Mouse (Mus musculus) limb, embryonic 10.5 days (tissue): ENCODE results near the gene Atp6v0b. TPM values are rescaled to one million over a fixed set of nuclear protein-coding genes. Genes with fewer than 3 reads are reported as not detected.
A peak's percentile ranks its signal among the peaks of the same experiment; 100 is the strongest.

Source experiments
- DNase-seq: peaks from one replicate; pipeline ENCODE4 v3.0.0-alpha.2; 2017; ENCODE audit warnings: low spot score
- H3K27ac ChIP-seq: fragments of 300-500 bp; sonication (generic); 2 replicates; pipeline ENCODE4 v1.5.1; 2016; ENCODE audit warnings: mild to moderate bottlenecking
- H3K27me3 ChIP-seq: fragments of 300-500 bp; sonication (generic); 2 replicates; pipeline ENCODE4 v1.6.1; 2016; ENCODE audit warnings: low read depth, mild to moderate bottlenecking; ENCODE audit not compliant: poor library complexity, severe bottlenecking
- H3K36me3 ChIP-seq: fragments of 300-500 bp; sonication (generic); 2 replicates; pipeline ENCODE4 v1.6.1; 2016; ENCODE audit warnings: mild to moderate bottlenecking, moderate library complexity
- H3K4me1 ChIP-seq: fragments of 300-500 bp; sonication (generic); 2 replicates; pipeline ENCODE4 v1.6.1; 2016
- H3K4me3 ChIP-seq: fragments of 300-500 bp; sonication (generic); 2 replicates; pipeline ENCODE4 v1.5.1; 2016; ENCODE audit warnings: mild to moderate bottlenecking, moderate library complexity
- H3K9me3 ChIP-seq: fragments of 300-500 bp; sonication (generic); replicated peaks from 2 replicates; pipeline ENCODE4 v1.6.1; 2016; ENCODE audit warnings: mild to moderate bottlenecking
- WGBS: fragments of 180-500 bp; shearing (Covaris S2); methylation state at CpG from one replicate; pipeline ENCODE4 v1.1.7; 2016; 5-methylcytosine and 5-hydroxymethylcytosine counted together
- polyA plus RNA-seq: library from polyadenylated mRNA; unstranded; fragments of >200 nt; fragmentation: Nextera tagmentation; extraction: Ambion mirVana; gene quantifications from 2 replicates; pipeline ENCODE4 v1.2.1, GENCODE M21; 2016

Gene Atp6v0b
- polyA plus RNA-seq, result 143 and 147 TPM in 2 replicates

GRCm38 (mm10) chr4:117887133-117887532 is at the start of gene Atp6v0b:
TSS of gene Atp6v0b (minus strand) at chr4:117887333.
- Histone ChIP-seq H3K36me3 (peaks cover 42% of the 10 kb centered on the region), H3K4me3 (peak within 1 kb of the TSS; percentile 93), H3K27me3 (no peaks in the 10 kb centered on the region), H3K4me1 (peaks cover 53% of the 10 kb centered on the region), H3K9me3 (no peaks in the 10 kb centered on the region), H3K27ac (peak within 1 kb of the TSS; percentile 84)
- DNase-seq, result peak; percentile 98
- WGBS, result under 1% methylated on average over 37 of the region's 37 CpGs

- 87% methylated on average over 4 of the region's 4 CpGs for WGBS
- H3K9me3 ChIP-seq, result no peaks in the 10 kb centered on the region
Observed at GRCm38 (mm10) chr4:117934081-117934480, 46.9 kb upstream of the Atp6v0b start.

GRCm38 (mm10) chr4:117933248-117933647 is 46.1 kb upstream of the Atp6v0b start:
- DNase-seq, result no peak
- Histone ChIP-seq H3K4me1 (peaks cover 22% of the 10 kb centered on the region), H3K27me3 (peaks cover 25% of the 10 kb centered on the region), H3K9me3 (no peaks in the 10 kb centered on the region), H3K36me3 (peaks cover 22% of the 10 kb centered on the region), H3K27ac (no peak overlapping the region), H3K4me3 (no peak overlapping the region)
- 86% methylated on average over 5 of the region's 5 CpGs for WGBS

More at GRCm38 (mm10) chr4:117934081-117934480, 46.9 kb upstream of the Atp6v0b start:
- no peak overlapping the region for H3K4me3 ChIP-seq
- H3K27ac ChIP-seq, result no peak overlapping the region
- peaks cover 23% of the 10 kb centered on the region for H3K36me3 ChIP-seq
- no peak for DNase-seq
- H3K27me3 ChIP-seq, result peaks cover 16% of the 10 kb centered on the region
- H3K4me1 ChIP-seq, result peaks cover 14% of the 10 kb centered on the region

GRCm38 (mm10) chr4:117929391-117929881 is 42.3 kb upstream of the Atp6v0b start, which contains the start of gene Artn:
TSS of gene Artn (minus strand) at chr4:117929763.
- Histone ChIP-seq H3K4me3 (peak within 1 kb of the TSS; percentile 67), H3K27ac (peak within 1 kb of the TSS; percentile 85), H3K9me3 (no peaks in the 10 kb centered on the region), H3K36me3 (peaks cover 11% of the 10 kb centered on the region; the same call in 1 of the 2 replicates), H3K4me1 (peaks cover 42% of the 10 kb centered on the region), H3K27me3 (peaks cover 63% of the 10 kb centered on the region)
- under 1% methylated on average over 33 of the region's 33 CpGs for WGBS
- DNase-seq, result peak; percentile 87

GRCm38 (mm10) chr4:117928699-117929241 is 41.6 kb upstream of the Atp6v0b start:
- Histone ChIP-seq H3K27me3 (peaks cover 69% of the 10 kb centered on the region), H3K4me1 (peaks cover 42% of the 10 kb centered on the region), H3K27ac (peak overlapping the region; percentile 85), H3K4me3 (peak overlapping the region; percentile 67), H3K9me3 (no peaks in the 10 kb centered on the region), H3K36me3 (peaks cover 11% of the 10 kb centered on the region; the same call in 1 of the 2 replicates)
- peak; percentile 65 for DNase-seq
- WGBS, result 2% methylated on average over 13 of the region's 13 CpGs

GRCm38 (mm10) chr4:117928234-117928633 is 41.1 kb upstream of the Atp6v0b start:
- H3K4me1 ChIP-seq, result peaks cover 42% of the 10 kb centered on the region
- peaks cover 74% of the 10 kb centered on the region for H3K27me3 ChIP-seq
- peak overlapping the region; percentile 85; the same call in 1 of the 2 replicates for H3K27ac ChIP-seq
- peak overlapping the region; percentile 67 for H3K4me3 ChIP-seq
- H3K36me3 ChIP-seq, result peaks cover 11% of the 10 kb centered on the region; the same call in 1 of the 2 replicates
- no peaks in the 10 kb centered on the region for H3K9me3 ChIP-seq
- DNase-seq, result peak; percentile 88
- 11% methylated on average over 6 of the region's 6 CpGs for WGBS

GRCm38 (mm10) chr4:117926545-117927482 is 39.7 kb upstream of the Atp6v0b start:
- H3K27me3 ChIP-seq, result peaks cover 74% of the 10 kb centered on the region
- H3K36me3 ChIP-seq, result 0 out of 2 replicates have a peak, but pooled peaks cover under 1% of the 10 kb centered on the region
- H3K27ac ChIP-seq, result peak overlapping the region; percentile 77
- 1% methylated on average over 71 of the region's 71 CpGs for WGBS
- peak; percentile 67 for DNase-seq
- H3K4me3 ChIP-seq, result peak overlapping the region; percentile 63
- peaks cover 42% of the 10 kb centered on the region for H3K4me1 ChIP-seq
- H3K9me3 ChIP-seq, result no peaks in the 10 kb centered on the region

GRCm38 (mm10) chr4:117924916-117925315 is 37.8 kb upstream of the Atp6v0b start:
- no peaks in the 10 kb centered on the region for H3K9me3 ChIP-seq
- no peak overlapping the region for H3K4me3 ChIP-seq
- H3K4me1 ChIP-seq, result peaks cover 37% of the 10 kb centered on the region
- H3K27ac ChIP-seq, result no peak overlapping the region
- no peak for DNase-seq
- H3K27me3 ChIP-seq, result peaks cover 66% of the 10 kb centered on the region
- H3K36me3 ChIP-seq, result no peaks in the 10 kb centered on the region
- 64% methylated on average over 5 of the region's 6 CpGs for WGBS

GRCm38 (mm10) chr4:117923450-117923849 is 36.3 kb upstream of the Atp6v0b start:
- WGBS, result 70% methylated on average over 2 of the region's 2 CpGs
- H3K27me3 ChIP-seq, result peaks cover 51% of the 10 kb centered on the region

GRCm38 (mm10) chr4:117921358-117921757 is 34.2 kb upstream of the Atp6v0b start:
- Histone ChIP-seq H3K27me3 (peaks cover 30% of the 10 kb centered on the region), H3K27ac (no peak overlapping the region), H3K4me1 (peaks cover 1% of the 10 kb centered on the region), H3K36me3 (no peaks in the 10 kb centered on the region), H3K4me3 (no peak overlapping the region), H3K9me3 (no peaks in the 10 kb centered on the region)
- 94% methylated on average over 2 of the region's 2 CpGs for WGBS
- no peak for DNase-seq

More at GRCm38 (mm10) chr4:117923450-117923849, 36.3 kb upstream of the Atp6v0b start:
- Histone ChIP-seq H3K4me1 (peaks cover 22% of the 10 kb centered on the region), H3K36me3 (no peaks in the 10 kb centered on the region), H3K4me3 (no peak overlapping the region), H3K9me3 (no peaks in the 10 kb centered on the region), H3K27ac (no peak overlapping the region)
- DNase-seq, result no peak

- Histone ChIP-seq H3K27ac (no peak overlapping the region), H3K4me3 (no peak overlapping the region), H3K36me3 (no peaks in the 10 kb centered on the region), H3K4me1 (peaks cover 14% of the 10 kb centered on the region), H3K27me3 (peaks cover 4% of the 10 kb centered on the region; the same call in 1 of the 2 replicates), H3K9me3 (no peaks in the 10 kb centered on the region)
- no peak for DNase-seq
- WGBS, result 90% methylated on average over 5 of the region's 5 CpGs
Observed at GRCm38 (mm10) chr4:117918762-117919161, 31.6 kb upstream of the Atp6v0b start.

GRCm38 (mm10) chr4:117918261-117918660 is 31.1 kb upstream of the Atp6v0b start:
- no peak for DNase-seq
- H3K9me3 ChIP-seq, result no peaks in the 10 kb centered on the region
- 72% methylated on average over 3 of the region's 3 CpGs for WGBS
- peaks cover 19% of the 10 kb centered on the region for H3K4me1 ChIP-seq
- no peaks in the 10 kb centered on the region for H3K27me3 ChIP-seq
- no peaks in the 10 kb centered on the region for H3K36me3 ChIP-seq
- H3K27ac ChIP-seq, result no peak overlapping the region
- no peak overlapping the region for H3K4me3 ChIP-seq
